Mouse (Mus musculus) stomach, embryonic 16.5 days (tissue): ENCODE measurements at regions not wholly inside any gene's neighbourhood (a gene's known extent, or its start where the extent isn't known, plus 50 kb on each side); places are given as distances from the start of the nearest gene placed in this dataset.
A peak's percentile ranks its signal among the peaks of the same experiment; 100 is the strongest.

Experiments used
- ATAC-seq: fragments of 200-750 bp; cut with Nextera tagmentation; 2 replicates; pipeline ENCODE4 v1.8.0; 2017; ENCODE audit warnings: moderate number of reproducible peaks, moderate TSS enrichment; ENCODE audit not compliant: insufficient read depth, low FRiP score
- H3K27ac ChIP-seq: fragments of 300-500 bp; sonication (generic); 2 replicates; pipeline ENCODE4 v1.5.1; 2014; ENCODE audit warnings: low read length
- H3K27me3 ChIP-seq: fragments of 300-500 bp; sonication (generic); 2 replicates; pipeline ENCODE4 v1.6.1; 2014; ENCODE audit warnings: low read length, control low read depth, mixed read lengths; ENCODE audit not compliant: control insufficient read depth, insufficient read depth
- H3K36me3 ChIP-seq: fragments of 300-500 bp; sonication (generic); 2 replicates; pipeline ENCODE4 v1.6.1; 2014; ENCODE audit warnings: low read length; ENCODE audit not compliant: control insufficient read depth, insufficient read depth
- H3K4me1 ChIP-seq: fragments of 300-500 bp; sonication (generic); 2 replicates; pipeline ENCODE4 v1.6.1; 2014; ENCODE audit warnings: low read length, control low read depth, mixed read lengths; ENCODE audit not compliant: control insufficient read depth, insufficient read depth
- H3K4me2 ChIP-seq: fragments of 300-500 bp; sonication (generic); 2 replicates; pipeline ENCODE4 v1.6.1; 2014; ENCODE audit warnings: low read depth, low read length, mixed read lengths
- H3K4me3 ChIP-seq: fragments of 300-500 bp; sonication (generic); replicated peaks from 2 replicates; pipeline ENCODE4 v1.5.1; 2014; ENCODE audit warnings: mild to moderate bottlenecking, low read length
- H3K9ac ChIP-seq: fragments of 300-500 bp; sonication (generic); 2 replicates; pipeline ENCODE4 v1.6.1; 2014; ENCODE audit warnings: low read length
- H3K9me3 ChIP-seq: fragments of 300-500 bp; sonication (generic); replicated peaks from 2 replicates; pipeline ENCODE4 v1.6.1; 2016; ENCODE audit warnings: low read length, control low read depth; ENCODE audit not compliant: control insufficient read depth
- WGBS: fragments of 180-500 bp; shearing (Covaris S2); extraction: QIAGEN DNeasy Blood & Tissue Kit; methylation state at CpG from one replicate; pipeline ENCODE4 v1.1.7; 2014; 5-methylcytosine and 5-hydroxymethylcytosine counted together

GRCm38 (mm10) chr4:55215425-55216174 is 134.2 kb upstream of the Rad23b start:
- no peaks in the 10 kb centered on the region for H3K27me3 ChIP-seq
- H3K4me2 ChIP-seq = no peak overlapping the region
- H3K9ac ChIP-seq = no peak overlapping the region
- no peaks in the 10 kb centered on the region for H3K9me3 ChIP-seq
- H3K4me3 ChIP-seq = no peak overlapping the region
- H3K4me1 ChIP-seq = 0 out of 2 replicates have a peak, but pooled peaks cover 3% of the 10 kb centered on the region
- WGBS = 35% methylated on average over 9 of the region's 9 CpGs
- no peaks in the 10 kb centered on the region for H3K36me3 ChIP-seq
- peak; percentile 21; the same call in 1 of the 2 replicates for ATAC-seq
- H3K27ac ChIP-seq = 0 out of 2 replicates have a peak overlapping the region, but pooled peaks have one; percentile 7

GRCm38 (mm10) chr4:55216175-55216545 is 133.7 kb upstream of the Rad23b start:
- H3K4me2 ChIP-seq = no peak overlapping the region
- 42% methylated on average over 6 of the region's 6 CpGs for WGBS
- no peak for ATAC-seq
- no peaks in the 10 kb centered on the region for H3K27me3 ChIP-seq
- H3K9ac ChIP-seq = no peak overlapping the region
- H3K36me3 ChIP-seq = no peaks in the 10 kb centered on the region
- H3K27ac ChIP-seq = 0 out of 2 replicates have a peak overlapping the region, but pooled peaks have one; percentile 7
- no peak overlapping the region for H3K4me3 ChIP-seq
- 0 out of 2 replicates have a peak, but pooled peaks cover 3% of the 10 kb centered on the region for H3K4me1 ChIP-seq
- no peaks in the 10 kb centered on the region for H3K9me3 ChIP-seq

GRCm38 (mm10) chr4:55225766-55226165 is 124.1 kb upstream of the Rad23b start:
- 77% methylated on average over 5 of the region's 5 CpGs for WGBS
- H3K36me3 ChIP-seq = no peaks in the 10 kb centered on the region
- no peak overlapping the region for H3K4me3 ChIP-seq
- no peak for ATAC-seq
- H3K9ac ChIP-seq = no peak overlapping the region
- H3K4me1 ChIP-seq = no peaks in the 10 kb centered on the region
- H3K9me3 ChIP-seq = no peaks in the 10 kb centered on the region
- no peak overlapping the region for H3K27ac ChIP-seq
- H3K4me2 ChIP-seq = no peak overlapping the region
- no peaks in the 10 kb centered on the region for H3K27me3 ChIP-seq

DNA sequence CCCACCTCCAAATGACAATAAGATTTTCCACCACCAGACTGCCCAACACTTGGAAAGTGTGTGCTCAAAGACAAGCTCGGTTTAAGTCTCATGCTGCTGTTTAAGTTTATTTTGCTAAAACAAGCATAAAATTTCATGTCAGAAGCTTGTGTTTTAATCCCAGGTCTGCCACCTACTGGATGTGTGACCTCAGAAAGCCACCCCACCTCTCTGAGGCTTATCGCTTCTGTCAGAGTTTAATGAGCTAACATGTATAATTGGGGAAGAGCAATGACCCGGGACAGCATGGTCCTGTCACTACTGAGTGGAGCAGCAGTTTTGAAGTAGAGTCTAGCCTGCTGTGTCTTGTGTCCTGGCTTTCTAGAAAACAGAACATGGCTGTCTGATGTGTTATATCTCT is 122.4 kb upstream of the Rad23b start:
- 41% methylated on average over 3 of the region's 3 CpGs for WGBS
- H3K9me3 ChIP-seq = no peaks in the 10 kb centered on the region
- H3K4me1 ChIP-seq = no peaks in the 10 kb centered on the region
- ATAC-seq = no peak
- no peak overlapping the region for H3K4me3 ChIP-seq
- no peak overlapping the region for H3K27ac ChIP-seq
- no peaks in the 10 kb centered on the region for H3K27me3 ChIP-seq
- H3K36me3 ChIP-seq = no peaks in the 10 kb centered on the region
- H3K9ac ChIP-seq = no peak overlapping the region
- no peak overlapping the region for H3K4me2 ChIP-seq

- no peaks in the 10 kb centered on the region for H3K4me1 ChIP-seq
- H3K4me3 ChIP-seq = no peak overlapping the region
- H3K27me3 ChIP-seq = no peaks in the 10 kb centered on the region
- no peak for ATAC-seq
- H3K27ac ChIP-seq = no peak overlapping the region
- no peaks in the 10 kb centered on the region for H3K36me3 ChIP-seq
- WGBS = 28% methylated on average over 4 of the region's 4 CpGs
- H3K9me3 ChIP-seq = no peaks in the 10 kb centered on the region
- H3K4me2 ChIP-seq = no peak overlapping the region
- H3K9ac ChIP-seq = no peak overlapping the region
Measured at GRCm38 (mm10) chr4:55231522-55231921, 118.3 kb upstream of the Rad23b start.

DNA sequence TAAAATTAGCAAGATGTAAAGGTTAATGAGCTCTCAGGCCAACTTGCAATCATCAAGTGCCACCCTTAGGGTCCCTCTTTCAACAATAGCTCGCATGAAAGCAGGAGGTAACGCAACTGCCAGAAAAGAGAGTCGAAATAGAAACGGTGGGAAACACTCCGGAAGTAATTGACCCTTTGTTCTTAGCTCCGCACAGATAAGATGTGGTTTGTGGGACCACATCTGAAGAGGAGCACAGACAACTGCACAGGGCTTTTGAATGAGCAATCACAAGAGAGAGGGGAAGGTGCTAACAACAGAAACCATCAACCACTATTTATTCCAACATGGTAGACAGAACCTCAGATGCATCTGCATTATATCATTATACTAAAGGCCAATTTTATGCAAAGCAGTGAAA is 112.0 kb upstream of the Rad23b start:
- H3K36me3 ChIP-seq = no peaks in the 10 kb centered on the region
- no peak overlapping the region for H3K9ac ChIP-seq
- no peaks in the 10 kb centered on the region for H3K27me3 ChIP-seq
- 76% methylated on average over 6 of the region's 6 CpGs for WGBS
- ATAC-seq = no peak
- no peak overlapping the region for H3K4me2 ChIP-seq
- 0 out of 2 replicates have a peak, but pooled peaks cover 3% of the 10 kb centered on the region for H3K4me1 ChIP-seq
- H3K27ac ChIP-seq = no peak overlapping the region
- no peak overlapping the region for H3K4me3 ChIP-seq
- no peaks in the 10 kb centered on the region for H3K9me3 ChIP-seq

GRCm38 (mm10) chr4:55240450-55240849 is 109.4 kb upstream of the Rad23b start:
- no peaks in the 10 kb centered on the region for H3K9me3 ChIP-seq
- 3% methylated on average over 7 of the region's 7 CpGs for WGBS

DNA sequence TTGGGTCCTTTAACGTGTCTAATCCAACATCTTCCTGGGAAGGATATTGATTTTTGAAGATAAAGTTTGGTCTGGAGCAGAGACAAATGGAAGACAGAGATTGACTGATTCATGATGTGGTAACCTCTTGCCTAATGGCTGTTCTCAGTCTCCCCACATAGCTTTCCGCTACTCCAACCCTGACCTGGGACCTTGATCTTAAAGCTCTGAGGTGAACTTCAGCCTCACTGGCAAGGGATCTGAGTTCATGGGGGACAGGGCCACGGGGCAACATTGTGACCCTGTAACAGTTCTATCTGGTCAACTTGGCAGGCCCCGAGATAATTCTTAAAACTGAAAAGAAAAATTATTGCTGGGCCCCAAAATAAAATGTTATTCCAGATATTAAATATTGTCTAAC is 107.5 kb upstream of the Rad23b start:
- Histone ChIP-seq H3K4me2 (no peak overlapping the region), H3K27me3 (no peaks in the 10 kb centered on the region), H3K4me3 (no peak overlapping the region), H3K9me3 (no peaks in the 10 kb centered on the region), H3K4me1 (0 out of 2 replicates have a peak, but pooled peaks cover 3% of the 10 kb centered on the region), H3K36me3 (no peaks in the 10 kb centered on the region), H3K27ac (no peak overlapping the region), H3K9ac (no peak overlapping the region)
- no peak for ATAC-seq
- WGBS = 69% methylated on average over 4 of the region's 4 CpGs

More at GRCm38 (mm10) chr4:55240450-55240849, 109.4 kb upstream of the Rad23b start:
- Histone ChIP-seq H3K4me1 (0 out of 2 replicates have a peak, but pooled peaks cover 3% of the 10 kb centered on the region), H3K27me3 (no peaks in the 10 kb centered on the region), H3K36me3 (no peaks in the 10 kb centered on the region), H3K4me3 (no peak overlapping the region), H3K9ac (no peak overlapping the region), H3K4me2 (no peak overlapping the region), H3K27ac (no peak overlapping the region)
- ATAC-seq = no peak

DNA sequence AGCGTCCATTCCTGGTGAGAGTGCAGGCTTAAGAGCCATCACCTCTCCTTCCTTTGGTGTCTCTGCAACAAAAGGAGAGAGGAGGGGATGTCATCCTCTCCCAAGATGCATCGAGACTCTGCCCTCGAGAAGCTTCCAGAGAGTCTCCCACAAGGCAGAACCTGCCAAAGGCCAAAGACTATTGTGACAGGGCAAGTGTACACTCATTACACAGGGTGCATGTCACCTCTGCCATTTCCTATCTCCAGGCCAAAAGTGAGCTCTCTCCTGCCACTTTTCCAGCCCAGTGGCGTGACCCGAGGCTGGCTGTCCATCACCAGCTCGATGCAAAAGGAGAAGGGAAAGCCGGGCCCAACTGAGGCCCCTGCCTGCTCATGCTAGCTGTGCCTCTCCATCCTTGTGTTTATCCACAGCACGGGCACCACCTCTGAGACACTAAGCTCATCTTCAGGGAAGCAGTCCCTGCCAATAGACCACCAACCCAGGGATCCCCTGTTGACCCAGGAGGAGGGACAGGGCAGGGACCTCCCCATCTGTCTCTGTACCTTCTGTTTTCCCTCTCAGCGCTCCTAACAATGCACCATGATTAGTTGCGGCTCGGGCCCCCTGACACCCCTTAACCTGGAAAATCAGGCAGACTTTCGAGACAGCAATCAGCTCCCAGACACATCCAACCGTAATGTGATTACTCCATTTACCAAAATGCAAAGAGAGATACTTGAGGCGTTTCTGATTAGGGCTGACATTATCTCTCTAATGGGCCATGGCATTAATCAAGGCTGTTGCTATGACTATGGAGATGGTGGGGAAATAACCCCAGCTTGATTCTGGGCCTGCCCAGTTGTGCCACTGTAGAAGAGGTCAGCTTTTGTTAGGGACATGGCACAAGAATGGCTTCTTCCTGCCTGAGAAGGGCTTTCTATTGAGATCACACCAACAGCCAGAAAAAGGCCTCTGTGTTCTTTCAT is 106.5 kb upstream of the Rad23b start:
- H3K9me3 ChIP-seq = no peaks in the 10 kb centered on the region
- no peak overlapping the region for H3K4me2 ChIP-seq
- H3K4me3 ChIP-seq = no peak overlapping the region
- no peaks in the 10 kb centered on the region for H3K36me3 ChIP-seq
- H3K27me3 ChIP-seq = no peaks in the 10 kb centered on the region
- no peak for ATAC-seq
- no peak overlapping the region for H3K27ac ChIP-seq
- H3K9ac ChIP-seq = no peak overlapping the region
- 65% methylated on average over 14 of the region's 14 CpGs for WGBS
- 0 out of 2 replicates have a peak, but pooled peaks cover 3% of the 10 kb centered on the region for H3K4me1 ChIP-seq
